Mouse (Mus musculus) myocyte (in vitro differentiated cells): ENCODE results near the gene Tmem91. TPM values are rescaled to one million over a fixed set of nuclear protein-coding genes. Genes with fewer than 3 reads are reported as not detected.
A peak's percentile ranks its signal among the peaks of the same experiment; 100 is the strongest.

ENCODE experiments used
- H3K27me3 ChIP-seq: one replicate; pipeline ENCODE4 v1.6.1; 2011; ENCODE audit not compliant: control insufficient read depth, insufficient read depth, insufficient read length
- H3K36me3 ChIP-seq: one replicate; pipeline ENCODE4 v1.6.1; 2011; ENCODE audit not compliant: control insufficient read depth, insufficient read depth
- H3K4me2 ChIP-seq: one replicate; pipeline ENCODE4 v1.6.1; 2011; ENCODE audit warnings: low read depth, control low read depth
- H3K4me3 ChIP-seq: one replicate; pipeline ENCODE4 v1.5.1; 2011; ENCODE audit warnings: mild to moderate bottlenecking, control low read depth, moderate library complexity
- H3K79me2 ChIP-seq: one replicate; pipeline ENCODE4 v1.6.1; 2011; ENCODE audit not compliant: control insufficient read depth, insufficient read depth
- H3ac ChIP-seq: one replicate; pipeline ENCODE4 v1.6.1; 2011; ENCODE audit not compliant: control insufficient read depth, insufficient read length
- CEBPB ChIP-seq: IDR thresholded peaks from 2 replicates; pipeline ENCODE4 v1.6.1; 2011; ENCODE audit warnings: mild to moderate bottlenecking, moderate library complexity; ENCODE audit not compliant: poor library complexity, insufficient read depth, severe bottlenecking
- E2F4 ChIP-seq: IDR thresholded peaks from one replicate; pipeline ENCODE4 v1.6.1; 2011; ENCODE audit warnings: mild to moderate bottlenecking, control low read depth, moderate library complexity; ENCODE audit not compliant: insufficient read depth
- MAX ChIP-seq: IDR thresholded peaks from one replicate; pipeline ENCODE4 v1.6.1; 2011; ENCODE audit warnings: low read depth, mild to moderate bottlenecking, control low read depth
- MYOD1 ChIP-seq, 3 experiments: IDR thresholded peaks; one replicate each; pipeline ENCODE4 v1.6.1; 2011; ENCODE audit warnings: control low read depth in 2 of 3, low read depth in 2 of 3, mild to moderate bottlenecking in 2 of 3, moderate library complexity in 1 of 3; ENCODE audit not compliant: insufficient read length in 2 of 3, control insufficient read depth in 1 of 3
- MYOG ChIP-seq, 3 experiments: IDR thresholded peaks; one replicate each; pipeline ENCODE4 v1.6.1; 2011; ENCODE audit warnings: control low read depth in 2 of 3, low read depth in 2 of 3, mild to moderate bottlenecking in 2 of 3; ENCODE audit not compliant: insufficient read length in 2 of 3, control insufficient read depth in 1 of 3, insufficient read depth in 1 of 3
- POLR2A ChIP-seq: IDR thresholded peaks from one replicate; pipeline ENCODE4 v1.6.1; 2011; ENCODE audit warnings: low read depth, mild to moderate bottlenecking, control low read depth, moderate library complexity; ENCODE audit not compliant: insufficient read length
- POLR2AphosphoS2 ChIP-seq: IDR thresholded peaks from one replicate; pipeline ENCODE4 v1.6.1; 2011; ENCODE audit warnings: low read depth, control low read depth; ENCODE audit not compliant: insufficient read length
- REST ChIP-seq: IDR thresholded peaks from one replicate; pipeline ENCODE4 v1.6.1; 2011; ENCODE audit warnings: mild to moderate bottlenecking, control low read depth, moderate library complexity; ENCODE audit not compliant: insufficient read depth, insufficient read length
- SRF ChIP-seq: IDR thresholded peaks from one replicate; pipeline ENCODE4 v1.6.1; 2011; ENCODE audit warnings: low read depth; ENCODE audit not compliant: control insufficient read depth, insufficient read length
- TCF12 ChIP-seq: IDR thresholded peaks from one replicate; pipeline ENCODE4 v1.6.1; 2011; ENCODE audit warnings: mild to moderate bottlenecking, control low read depth; ENCODE audit not compliant: poor library complexity, insufficient read depth, severe bottlenecking
- TCF3 ChIP-seq: IDR thresholded peaks from one replicate; pipeline ENCODE4 v1.6.1; 2011; ENCODE audit warnings: low read depth, control low read depth; ENCODE audit not compliant: insufficient read length
- USF1 ChIP-seq: IDR thresholded peaks from one replicate; pipeline ENCODE4 v1.6.1; 2011; ENCODE audit warnings: low read depth, mild to moderate bottlenecking, control low read depth, moderate library complexity
- polyA plus RNA-seq: library from polyadenylated mRNA; unstranded; fragments of >200 nt; fragmentation: generic; extraction: Trizol; gene quantifications from one replicate; pipeline ENCODE4 v1.2.1, GENCODE M21; 2012; ENCODE audit warnings: missing spikeins

Tmem91 gene
- polyA plus RNA-seq, 1 experiment, result 0.40 TPM

GRCm38 (mm10) chr7:25711165-25711564 is 36.2 kb upstream of the Tmem91 start:
- Histone ChIP-seq H3K36me3 (peaks cover 11% of the 10 kb centered on the region), H3K27me3 (no peaks in the 10 kb centered on the region), H3K79me2 (no peaks in the 10 kb centered on the region), H3K4me3 (no peak overlapping the region), H3K4me2 (peak overlapping the region; percentile 78), H3ac (no peak overlapping the region)
- TF ChIP-seq E2F4 (no peak), TCF3 (no peak), POLR2AphosphoS2 (peak; percentile 77), CEBPB (no peak), MYOD1 (IDR thresholded peaks at IDR 0.05; ENCODE audit: control insufficient read depth in 1 of 3, insufficient read length in 2 of 3, low read depth in 2 of 3) (peak in 1 of 3 experiments; percentile 18), MYOG (IDR thresholded peaks at IDR 0.05; ENCODE audit: control insufficient read depth in 1 of 3, insufficient read depth in 1 of 3, insufficient read length in 2 of 3, low read depth in 2 of 3) (no peak), USF1 (no peak), TCF12 (no peak)

GRCm38 (mm10) chr7:25710519-25711130 is 35.7 kb upstream of the Tmem91 start:
- H3K27me3 ChIP-seq, result no peaks in the 10 kb centered on the region
- no peak overlapping the region for H3K4me3 ChIP-seq
- peak overlapping the region; percentile 78 for H3K4me2 ChIP-seq
- H3K79me2 ChIP-seq, result no peaks in the 10 kb centered on the region
- H3ac ChIP-seq, result no peak overlapping the region
- peak; percentile 94 for TF ChIP-seq POLR2AphosphoS2
- TF ChIP-seq MAX, result no peak
- peak; percentile 28 for TF ChIP-seq POLR2A
- TF ChIP-seq TCF12, result no peak
- H3K36me3 ChIP-seq, result peaks cover 11% of the 10 kb centered on the region

GRCm38 (mm10) chr7:25709961-25710360 is 35.0 kb upstream of the Tmem91 start:
- no peak overlapping the region for H3ac ChIP-seq
- peak overlapping the region; percentile 78 for H3K4me2 ChIP-seq
- no peaks in the 10 kb centered on the region for H3K79me2 ChIP-seq
- peaks cover 6% of the 10 kb centered on the region for H3K36me3 ChIP-seq
- H3K27me3 ChIP-seq, result no peaks in the 10 kb centered on the region
- no peak for TF ChIP-seq MAX
- peak; percentile 26 for TF ChIP-seq POLR2A
- TF ChIP-seq MYOD1 (IDR thresholded peaks at IDR 0.05; ENCODE audit: control insufficient read depth in 1 of 3, insufficient read length in 2 of 3, low read depth in 2 of 3), result peak in 1 of 3 experiments; percentile 63
- no peak for TF ChIP-seq E2F4
- no peak for TF ChIP-seq REST
- TF ChIP-seq CEBPB, result no peak
- TF ChIP-seq POLR2AphosphoS2, result peak; percentile 89
- peak in 1 of 3 experiments; percentile 62 for TF ChIP-seq MYOG (IDR thresholded peaks at IDR 0.05; ENCODE audit: control insufficient read depth in 1 of 3, insufficient read depth in 1 of 3, insufficient read length in 2 of 3, low read depth in 2 of 3)
- TF ChIP-seq USF1, result no peak
- TF ChIP-seq TCF12, result no peak
- TF ChIP-seq SRF, result no peak
- no peak for TF ChIP-seq TCF3
- no peak overlapping the region for H3K4me3 ChIP-seq

GRCm38 (mm10) chr7:25707581-25708292 is 32.8 kb upstream of the Tmem91 start:
- H3K4me3 ChIP-seq, result no peak overlapping the region
- no peaks in the 10 kb centered on the region for H3K79me2 ChIP-seq
- H3K4me2 ChIP-seq, result peak overlapping the region; percentile 27
- no peaks in the 10 kb centered on the region for H3K27me3 ChIP-seq
- TF ChIP-seq USF1 (no peak), REST (no peak), MYOD1 (IDR thresholded peaks at IDR 0.05; ENCODE audit: control insufficient read depth in 1 of 3, insufficient read length in 2 of 3, low read depth in 2 of 3) (peak in 1 of 3 experiments; percentile 67), E2F4 (no peak), POLR2A (no peak), SRF (no peak), POLR2AphosphoS2 (peak; percentile 30), MYOG (IDR thresholded peaks at IDR 0.05; ENCODE audit: control insufficient read depth in 1 of 3, insufficient read depth in 1 of 3, insufficient read length in 2 of 3, low read depth in 2 of 3) (peak in 2 of 3 experiments; percentile 44 to 50), TCF3 (no peak)
- no peak overlapping the region for H3ac ChIP-seq
- no peaks in the 10 kb centered on the region for H3K36me3 ChIP-seq

GRCm38 (mm10) chr7:25706578-25707170 is 31.7 kb upstream of the Tmem91 start:
- Histone ChIP-seq H3K4me2 (no peak overlapping the region), H3K4me3 (no peak overlapping the region), H3K36me3 (peaks cover 9% of the 10 kb centered on the region), H3ac (no peak overlapping the region), H3K79me2 (no peaks in the 10 kb centered on the region), H3K27me3 (no peaks in the 10 kb centered on the region)
- no peak for TF ChIP-seq SRF
- no peak for TF ChIP-seq MAX
- TF ChIP-seq TCF3, result no peak
- no peak for TF ChIP-seq POLR2AphosphoS2
- TF ChIP-seq USF1, result no peak
- TF ChIP-seq TCF12, result no peak
- no peak for TF ChIP-seq REST
- TF ChIP-seq MYOD1 (IDR thresholded peaks at IDR 0.05; ENCODE audit: control insufficient read depth in 1 of 3, insufficient read length in 2 of 3, low read depth in 2 of 3), result no peak
- no peak for TF ChIP-seq CEBPB
- no peak for TF ChIP-seq E2F4
